Mouse (Mus musculus) forebrain, embryonic 16.5 days (tissue): ENCODE measurements around the gene Atic. TPM values are rescaled to one million over a fixed set of nuclear protein-coding genes. Genes with fewer than 3 reads are reported as not detected.

ENCODE experiments used
- ATAC-seq: fragments of 200-750 bp; cut with Nextera tagmentation; 2 replicates; pipeline ENCODE4 v1.8.0; 2017; ENCODE audit warnings: mild to moderate bottlenecking, moderate library complexity
- H3K27ac ChIP-seq: fragments of 300-500 bp; sonication (generic); 2 replicates; pipeline ENCODE4 v1.5.1; 2014; ENCODE audit warnings: low read length, control low read depth
- H3K27me3 ChIP-seq: fragments of 300-500 bp; sonication (generic); replicated peaks from 2 replicates; pipeline ENCODE4 v1.6.1; 2014; ENCODE audit warnings: low read length; ENCODE audit not compliant: control insufficient read depth, insufficient read depth
- H3K36me3 ChIP-seq: fragments of 300-500 bp; sonication (generic); 2 replicates; pipeline ENCODE4 v1.6.1; 2014; ENCODE audit not compliant: control insufficient read depth, insufficient read depth
- H3K4me1 ChIP-seq: fragments of 300-500 bp; sonication (generic); replicated peaks from 2 replicates; pipeline ENCODE4 v1.6.1; 2014; ENCODE audit warnings: low read length; ENCODE audit not compliant: control insufficient read depth, insufficient read depth
- H3K4me2 ChIP-seq: fragments of 300-500 bp; sonication (generic); 2 replicates; pipeline ENCODE4 v1.6.1; 2014; ENCODE audit warnings: mild to moderate bottlenecking, low read length, control low read depth
- H3K4me3 ChIP-seq: fragments of 300-500 bp; sonication (generic); replicated peaks from 2 replicates; pipeline ENCODE4 v1.5.1; 2014; ENCODE audit warnings: mild to moderate bottlenecking, low read length, control low read depth
- H3K9ac ChIP-seq: fragments of 300-500 bp; sonication (generic); replicated peaks from 2 replicates; pipeline ENCODE4 v1.6.1; 2014; ENCODE audit warnings: low read depth, low read length, control low read depth
- H3K9me3 ChIP-seq: fragments of 300-500 bp; sonication (generic); 2 replicates; pipeline ENCODE4 v1.6.1; 2016; ENCODE audit warnings: low read length; ENCODE audit not compliant: control insufficient read depth
- WGBS: fragments of 180-500 bp; shearing (Covaris S2); extraction: QIAGEN DNeasy Blood & Tissue Kit; methylation state at CpG from one replicate; pipeline ENCODE4 v1.1.7; 2014; 5-methylcytosine and 5-hydroxymethylcytosine counted together
- polyA plus RNA-seq: library from polyadenylated mRNA; unstranded; fragments of >200 nt; fragmentation: Nextera tagmentation; extraction: Ambion mirVana; gene quantifications from 2 replicates; pipeline ENCODE4 v1.2.1, GENCODE M21; 2015

Gene Atic
- polyA plus RNA-seq, 1 experiment from 2014 or later: 35.8 TPM

- H3K4me1 ChIP-seq: no peaks in the 10 kb centered on the region
- no peak for ATAC-seq
- H3K36me3 ChIP-seq: peaks cover 4% of the 10 kb centered on the region; the same call in 1 of the 2 replicates
- H3K9ac ChIP-seq: no peak overlapping the region
- WGBS: 92% methylated on average over 7 of the region's 7 CpGs
- no peaks in the 10 kb centered on the region for H3K9me3 ChIP-seq
- H3K27me3 ChIP-seq: no peaks in the 10 kb centered on the region
- no peak overlapping the region for H3K27ac ChIP-seq
- H3K4me3 ChIP-seq: no peak overlapping the region
- H3K4me2 ChIP-seq: no peak overlapping the region
Observed at GRCm38 (mm10) chr1:71583900-71584299, 26.9 kb downstream of the Atic start.

GRCm38 (mm10) chr1:71586658-71587057 is 29.7 kb downstream of the Atic start:
- Histone ChIP-seq H3K4me1 (no peaks in the 10 kb centered on the region), H3K27ac (no peak overlapping the region), H3K9me3 (no peaks in the 10 kb centered on the region), H3K4me3 (no peak overlapping the region), H3K36me3 (peaks cover 8% of the 10 kb centered on the region), H3K4me2 (no peak overlapping the region), H3K27me3 (no peaks in the 10 kb centered on the region), H3K9ac (no peak overlapping the region)
- no peak for ATAC-seq
- 93% methylated on average over 7 of the region's 7 CpGs for WGBS

- Histone ChIP-seq H3K36me3 (peaks cover 8% of the 10 kb centered on the region), H3K4me1 (no peaks in the 10 kb centered on the region), H3K9ac (no peak overlapping the region), H3K9me3 (no peaks in the 10 kb centered on the region), H3K4me3 (no peak overlapping the region), H3K27me3 (no peaks in the 10 kb centered on the region), H3K27ac (no peak overlapping the region), H3K4me2 (no peak overlapping the region)
- no peak for ATAC-seq
- 96% methylated on average over 11 of the region's 11 CpGs for WGBS
Observed at GRCm38 (mm10) chr1:71590038-71590437, 33.1 kb downstream of the Atic start.

GRCm38 (mm10) chr1:71593184-71593583 is 36.2 kb downstream of the Atic start:
- WGBS: 95% methylated on average over 9 of the region's 9 CpGs
- no peak overlapping the region for H3K4me2 ChIP-seq
- H3K9ac ChIP-seq: no peak overlapping the region
- no peak for ATAC-seq
- no peaks in the 10 kb centered on the region for H3K9me3 ChIP-seq
- no peaks in the 10 kb centered on the region for H3K4me1 ChIP-seq
- H3K27me3 ChIP-seq: no peaks in the 10 kb centered on the region
- peaks cover 8% of the 10 kb centered on the region for H3K36me3 ChIP-seq
- H3K4me3 ChIP-seq: no peak overlapping the region
- H3K27ac ChIP-seq: no peak overlapping the region

- H3K36me3 ChIP-seq: peaks cover 8% of the 10 kb centered on the region
- H3K4me2 ChIP-seq: no peak overlapping the region
- H3K4me3 ChIP-seq: no peak overlapping the region
- no peaks in the 10 kb centered on the region for H3K4me1 ChIP-seq
- whole genome bisulfite sequencing: 79% methylated on average over 2 of the region's 2 CpGs
- H3K27ac ChIP-seq: no peak overlapping the region
- no peak overlapping the region for H3K9ac ChIP-seq
- ATAC-seq: no peak
- no peaks in the 10 kb centered on the region for H3K9me3 ChIP-seq
- no peaks in the 10 kb centered on the region for H3K27me3 ChIP-seq
Observed at GRCm38 (mm10) chr1:71594268-71594667, 37.3 kb downstream of the Atic start.

- Histone ChIP-seq H3K36me3 (peaks cover 4% of the 10 kb centered on the region), H3K4me1 (no peaks in the 10 kb centered on the region), H3K4me2 (no peak overlapping the region), H3K27ac (no peak overlapping the region), H3K4me3 (no peak overlapping the region), H3K27me3 (no peaks in the 10 kb centered on the region), H3K9ac (no peak overlapping the region), H3K9me3 (no peaks in the 10 kb centered on the region)
- 76% methylated on average over 4 of the region's 4 CpGs for WGBS
- no peak for ATAC-seq
Observed at GRCm38 (mm10) chr1:71595365-71595764, 38.4 kb downstream of the Atic start.

- H3K4me1 ChIP-seq: no peaks in the 10 kb centered on the region
- no peaks in the 10 kb centered on the region for H3K27me3 ChIP-seq
- no peak for ATAC-seq
- no peak overlapping the region for H3K9ac ChIP-seq
- H3K9me3 ChIP-seq: no peaks in the 10 kb centered on the region
- H3K27ac ChIP-seq: no peak overlapping the region
- WGBS: 82% methylated on average over 2 of the region's 2 CpGs
- H3K4me3 ChIP-seq: no peak overlapping the region
- no peaks in the 10 kb centered on the region for H3K36me3 ChIP-seq
- no peak overlapping the region for H3K4me2 ChIP-seq
Observed at GRCm38 (mm10) chr1:71605751-71606150, 48.8 kb downstream of the Atic start.

- Histone ChIP-seq H3K4me3 (no peak overlapping the region), H3K4me2 (no peak overlapping the region), H3K27me3 (no peaks in the 10 kb centered on the region), H3K4me1 (no peaks in the 10 kb centered on the region), H3K36me3 (no peaks in the 10 kb centered on the region), H3K9me3 (no peaks in the 10 kb centered on the region), H3K9ac (no peak overlapping the region), H3K27ac (no peak overlapping the region)
- WGBS: 92% methylated on average over 8 of the region's 8 CpGs
- ATAC-seq: no peak
Observed at GRCm38 (mm10) chr1:71606600-71607325, 49.8 kb downstream of the Atic start.

DNA sequence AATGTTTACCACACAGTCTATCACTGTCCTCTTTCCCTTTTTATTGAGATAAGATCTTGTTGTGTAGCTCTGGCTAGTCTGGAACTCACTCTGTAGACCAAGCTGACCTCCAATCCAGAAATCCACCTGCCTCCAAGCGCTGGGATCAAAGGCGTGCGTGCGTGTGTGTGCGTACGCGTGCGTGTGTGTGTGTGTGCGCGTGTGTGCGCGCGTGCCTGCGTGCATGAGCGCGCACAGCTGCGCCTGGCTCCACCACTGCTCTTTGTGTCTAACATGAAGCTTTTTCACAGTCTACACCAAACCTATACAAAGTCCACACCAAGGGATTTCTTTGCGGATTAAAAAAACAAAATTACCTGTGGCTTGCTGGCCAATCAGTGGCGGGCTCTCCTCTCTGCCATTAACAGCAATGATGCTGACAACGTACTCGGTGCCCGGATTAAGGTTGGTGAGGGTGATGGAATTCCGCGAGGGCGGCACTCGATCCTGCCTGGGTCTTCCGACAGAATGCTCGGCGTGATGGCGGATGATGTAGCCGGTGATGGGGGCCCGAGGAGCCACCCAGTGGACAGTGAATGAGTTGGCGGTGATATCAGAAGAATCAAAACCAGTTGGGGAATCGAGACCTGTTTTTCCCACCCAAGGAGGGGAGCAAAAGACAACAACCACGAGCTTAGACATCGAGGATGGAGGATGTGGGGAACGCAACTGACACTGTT is 52.3 kb downstream of the Atic start:
- no peak overlapping the region for H3K4me2 ChIP-seq
- no peak for ATAC-seq
- H3K9ac ChIP-seq: no peak overlapping the region
- H3K4me3 ChIP-seq: no peak overlapping the region
- no peak overlapping the region for H3K27ac ChIP-seq
- H3K9me3 ChIP-seq: no peaks in the 10 kb centered on the region
- no peaks in the 10 kb centered on the region for H3K27me3 ChIP-seq
- H3K4me1 ChIP-seq: peaks cover under 1% of the 10 kb centered on the region; the same call in 1 of the 2 replicates
- H3K36me3 ChIP-seq: no peaks in the 10 kb centered on the region
- 96% methylated on average over 37 of the region's 37 CpGs for WGBS
